Mouse (Mus musculus) forebrain, embryonic 15.5 days (tissue): ENCODE measurements around the gene Mettl24. TPM values are rescaled to one million over a fixed set of nuclear protein-coding genes. Genes with fewer than 3 reads are reported as not detected.

Source experiments
- ATAC-seq: fragments of 200-750 bp; cut with Nextera tagmentation; replicated peaks from 2 replicates; pipeline ENCODE4 v1.8.0; 2017; ENCODE audit warnings: mild to moderate bottlenecking, moderate TSS enrichment, moderate library complexity
- H3K27ac ChIP-seq: fragments of 300-500 bp; sonication (generic); replicated peaks from 2 replicates; pipeline ENCODE4 v1.5.1; 2015; ENCODE audit warnings: mild to moderate bottlenecking, inconsistent platforms
- H3K27me3 ChIP-seq: fragments of 300-500 bp; sonication (generic); 2 replicates; pipeline ENCODE4 v1.6.1; 2015; ENCODE audit warnings: inconsistent platforms
- H3K36me3 ChIP-seq: fragments of 300-500 bp; sonication (generic); 2 replicates; pipeline ENCODE4 v1.6.1; 2015; ENCODE audit warnings: mild to moderate bottlenecking, inconsistent platforms
- H3K4me1 ChIP-seq: fragments of 300-500 bp; sonication (generic); 2 replicates; pipeline ENCODE4 v1.6.1; 2015; ENCODE audit warnings: inconsistent platforms
- H3K4me2 ChIP-seq: fragments of 300-500 bp; sonication (generic); replicated peaks from 2 replicates; pipeline ENCODE4 v1.6.1; 2015; ENCODE audit warnings: mild to moderate bottlenecking, inconsistent platforms
- H3K4me3 ChIP-seq: fragments of 300-500 bp; sonication (generic); 2 replicates; pipeline ENCODE4 v1.5.1; 2015; ENCODE audit warnings: mild to moderate bottlenecking, inconsistent platforms
- H3K9ac ChIP-seq: fragments of 300-500 bp; sonication (generic); replicated peaks from 2 replicates; pipeline ENCODE4 v1.6.1; 2015; ENCODE audit warnings: mild to moderate bottlenecking, inconsistent platforms
- H3K9me3 ChIP-seq: fragments of 300-500 bp; sonication (generic); 2 replicates; pipeline ENCODE4 v1.6.1; 2016; ENCODE audit warnings: inconsistent platforms
- WGBS: fragments of 180-500 bp; shearing (Covaris S2); methylation state at CpG from one replicate; pipeline ENCODE4 v1.1.7; 2015; ENCODE audit warnings: mixed read lengths; 5-methylcytosine and 5-hydroxymethylcytosine counted together
- polyA plus RNA-seq: library from polyadenylated mRNA; unstranded; fragments of >200 nt; fragmentation: Nextera tagmentation; extraction: Ambion mirVana; gene quantifications from 2 replicates; pipeline ENCODE4 v1.2.1, GENCODE M21; 2015

Mettl24 gene
- polyA plus RNA-seq, 1 experiment from 2014 or later = 0.29 TPM

- H3K4me2 ChIP-seq = no peak overlapping the region
- no peaks in the 10 kb centered on the region for H3K27me3 ChIP-seq
- H3K9ac ChIP-seq = no peak overlapping the region
- peaks cover 37% of the 10 kb centered on the region for H3K36me3 ChIP-seq
- no peak overlapping the region for H3K27ac ChIP-seq
- no peaks in the 10 kb centered on the region; the same call in 1 of the 2 replicates for H3K4me1 ChIP-seq
- H3K9me3 ChIP-seq = no peaks in the 10 kb centered on the region
- no peak for ATAC-seq
- 78% methylated on average over 5 of the region's 5 CpGs for WGBS
- H3K4me3 ChIP-seq = no peak overlapping the region
Observed at GRCm38 (mm10) chr10:40843841-40844240, 160.8 kb downstream of the Mettl24 start.

DNA sequence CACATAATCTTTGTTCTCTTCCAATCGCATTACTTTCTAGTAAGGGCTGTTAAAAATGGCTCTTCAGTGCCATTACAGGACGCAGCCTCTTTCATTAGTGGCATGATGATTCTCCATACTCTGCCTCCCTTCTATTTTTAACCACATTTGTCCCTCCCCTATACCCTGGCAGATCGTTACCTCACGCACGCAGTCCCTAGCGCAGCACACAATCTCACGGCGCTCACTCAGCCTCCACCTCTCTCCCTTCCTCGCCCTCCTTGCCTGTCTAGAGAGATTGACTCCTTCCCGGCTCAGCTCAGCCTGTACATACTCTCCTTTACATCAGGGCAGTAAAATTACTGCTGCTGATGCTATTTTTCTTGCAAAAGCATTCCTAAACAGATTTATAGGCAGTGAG, 161.5 kb downstream of the Mettl24 start:
- 59% methylated on average over 10 of the region's 10 CpGs for WGBS
- Histone ChIP-seq H3K4me2 (no peak overlapping the region), H3K36me3 (peaks cover 40% of the 10 kb centered on the region), H3K9me3 (no peaks in the 10 kb centered on the region), H3K27me3 (no peaks in the 10 kb centered on the region), H3K4me1 (peaks cover 1% of the 10 kb centered on the region; the same call in 1 of the 2 replicates), H3K27ac (no peak overlapping the region), H3K4me3 (no peak overlapping the region), H3K9ac (no peak overlapping the region)
- ATAC-seq = no peak; the same call in 1 of the 2 replicates

DNA sequence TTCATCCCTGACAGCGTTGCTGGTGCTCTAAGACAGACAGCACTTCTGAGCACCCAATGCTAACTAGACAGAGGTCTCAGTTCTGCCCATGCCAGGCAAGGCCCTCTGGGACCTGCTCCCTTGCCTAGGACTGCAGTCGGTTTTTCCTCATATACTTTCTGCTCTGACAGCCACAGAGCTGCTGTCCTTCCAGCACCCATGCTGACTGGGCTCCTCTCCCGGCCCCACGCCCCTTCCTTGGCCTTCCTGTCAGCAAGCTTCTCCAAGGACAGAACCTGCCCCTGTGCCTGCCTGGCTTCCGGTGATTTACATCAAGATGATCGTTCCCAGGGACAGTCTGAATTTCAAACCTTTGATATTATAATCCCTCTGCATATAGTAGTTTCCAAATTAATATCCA, 162.5 kb downstream of the Mettl24 start:
- H3K9ac ChIP-seq = no peak overlapping the region
- WGBS = 90% methylated on average over 6 of the region's 6 CpGs
- H3K27me3 ChIP-seq = no peaks in the 10 kb centered on the region
- no peaks in the 10 kb centered on the region for H3K9me3 ChIP-seq
- no peak overlapping the region for H3K4me2 ChIP-seq
- no peak overlapping the region for H3K27ac ChIP-seq
- H3K4me1 ChIP-seq = peaks cover 8% of the 10 kb centered on the region; the same call in 1 of the 2 replicates
- ATAC-seq = no peak
- peaks cover 40% of the 10 kb centered on the region for H3K36me3 ChIP-seq
- no peak overlapping the region for H3K4me3 ChIP-seq

DNA sequence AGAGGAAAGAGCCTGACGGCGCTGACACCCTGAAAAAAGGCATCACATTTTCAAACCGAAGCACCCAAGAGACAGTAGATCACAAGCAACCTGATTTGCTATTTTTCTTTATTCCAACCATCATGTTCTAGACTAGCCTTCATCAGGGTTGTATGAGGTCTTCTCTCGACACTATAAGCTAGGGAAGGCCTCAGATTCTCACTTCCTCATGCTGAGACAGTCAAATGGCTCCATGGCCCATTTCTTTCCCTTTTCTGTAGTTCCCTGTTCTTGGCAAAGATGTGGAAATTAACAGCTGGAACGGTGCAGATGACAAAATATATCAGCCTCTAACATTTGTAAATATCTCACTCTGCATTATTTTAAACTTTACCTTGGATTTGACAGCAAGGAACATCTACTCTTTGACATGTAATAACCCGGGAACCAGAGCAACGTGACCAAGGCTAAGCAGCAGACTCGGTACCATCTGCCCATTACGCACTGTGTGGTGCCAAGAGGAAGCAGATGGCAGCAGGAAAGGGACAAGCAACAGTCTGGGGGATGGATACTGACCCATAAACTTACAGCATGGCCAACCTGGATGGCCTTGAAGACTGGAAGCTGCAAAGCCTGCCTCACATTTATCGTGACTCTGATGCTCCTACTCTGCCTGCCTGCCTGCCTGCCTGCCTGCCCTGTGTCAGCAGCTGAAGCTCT, 164.2 kb downstream of the Mettl24 start:
- 83% methylated on average over 10 of the region's 10 CpGs for WGBS
- Histone ChIP-seq H3K9ac (no peak overlapping the region), H3K36me3 (peaks cover 26% of the 10 kb centered on the region), H3K4me3 (no peak overlapping the region), H3K4me2 (no peak overlapping the region), H3K4me1 (peaks cover 8% of the 10 kb centered on the region; the same call in 1 of the 2 replicates), H3K27me3 (no peaks in the 10 kb centered on the region), H3K27ac (no peak overlapping the region), H3K9me3 (no peaks in the 10 kb centered on the region)
- no peak for ATAC-seq

- no peaks in the 10 kb centered on the region for H3K27me3 ChIP-seq
- H3K27ac ChIP-seq = no peak overlapping the region
- WGBS = 91% methylated on average over 2 of the region's 2 CpGs
- ATAC-seq = no peak
- no peaks in the 10 kb centered on the region for H3K9me3 ChIP-seq
- no peak overlapping the region for H3K4me2 ChIP-seq
- H3K4me1 ChIP-seq = peaks cover 8% of the 10 kb centered on the region; the same call in 1 of the 2 replicates
- H3K9ac ChIP-seq = no peak overlapping the region
- no peak overlapping the region for H3K4me3 ChIP-seq
- H3K36me3 ChIP-seq = peaks cover 15% of the 10 kb centered on the region; the same call in 1 of the 2 replicates
Observed at GRCm38 (mm10) chr10:40850644-40851043, 167.6 kb downstream of the Mettl24 start.

DNA sequence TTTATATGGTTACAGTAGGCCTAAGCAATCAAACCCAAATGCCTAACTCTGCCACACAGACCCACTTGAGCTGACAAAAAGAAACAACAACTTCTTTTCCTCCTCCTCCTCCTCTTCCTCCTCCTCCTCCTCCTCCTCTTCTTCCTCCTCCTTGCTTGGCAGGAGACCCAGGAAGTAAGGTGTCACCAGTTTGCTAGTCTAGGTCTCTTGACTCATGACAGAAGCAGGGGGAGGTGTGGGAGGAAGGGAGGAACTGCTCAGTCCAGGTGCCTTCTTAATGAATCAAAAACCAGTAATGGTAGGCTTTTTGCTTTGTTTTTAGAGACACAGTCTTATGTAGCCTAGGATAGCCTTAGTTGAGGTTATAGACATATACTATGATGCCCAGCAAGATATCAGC, 168.1 kb downstream of the Mettl24 start:
- no peaks in the 10 kb centered on the region for H3K9me3 ChIP-seq
- no peak overlapping the region for H3K4me2 ChIP-seq
- no peak overlapping the region for H3K4me3 ChIP-seq
- no peak overlapping the region for H3K27ac ChIP-seq
- H3K9ac ChIP-seq = no peak overlapping the region
- no peaks in the 10 kb centered on the region for H3K27me3 ChIP-seq
- H3K36me3 ChIP-seq = peaks cover 15% of the 10 kb centered on the region; the same call in 1 of the 2 replicates
- H3K4me1 ChIP-seq = peaks cover 8% of the 10 kb centered on the region; the same call in 1 of the 2 replicates
- ATAC-seq = no peak

GRCm38 (mm10) chr10:40855616-40856015, 172.5 kb downstream of the Mettl24 start:
- Histone ChIP-seq H3K9me3 (no peaks in the 10 kb centered on the region), H3K27ac (no peak overlapping the region), H3K4me3 (no peak overlapping the region), H3K36me3 (no peaks in the 10 kb centered on the region), H3K4me1 (0 out of 2 replicates have a peak, but pooled peaks cover 5% of the 10 kb centered on the region), H3K27me3 (no peaks in the 10 kb centered on the region), H3K9ac (no peak overlapping the region), H3K4me2 (no peak overlapping the region)
- 76% methylated on average over 2 of the region's 2 CpGs for WGBS
- no peak for ATAC-seq

DNA sequence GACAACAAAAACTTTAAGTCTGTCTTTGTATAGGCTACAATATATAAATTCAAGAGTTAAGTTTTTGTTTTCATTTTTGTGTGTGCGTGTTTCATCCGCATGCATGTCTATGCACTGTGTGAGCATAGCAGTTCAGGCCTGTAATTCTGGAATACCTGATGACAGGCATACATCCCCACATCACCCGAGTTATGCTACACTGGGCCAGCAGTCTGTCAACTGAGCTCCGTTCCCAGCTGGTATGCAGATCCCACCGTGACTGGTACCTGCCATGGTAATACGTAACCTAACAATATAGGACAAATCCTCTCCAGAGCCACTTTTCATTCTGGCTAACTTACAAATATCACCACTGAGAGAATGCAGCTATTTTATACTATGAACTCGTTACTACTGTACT, 173.6 kb downstream of the Mettl24 start:
- Histone ChIP-seq H3K4me2 (no peak overlapping the region), H3K27me3 (no peaks in the 10 kb centered on the region), H3K9me3 (no peaks in the 10 kb centered on the region), H3K4me1 (0 out of 2 replicates have a peak, but pooled peaks cover 5% of the 10 kb centered on the region), H3K9ac (no peak overlapping the region), H3K27ac (no peak overlapping the region), H3K36me3 (no peaks in the 10 kb centered on the region), H3K4me3 (no peak overlapping the region)
- ATAC-seq = no peak
- 81% methylated on average over 7 of the region's 7 CpGs for WGBS

- Histone ChIP-seq H3K4me2 (no peak overlapping the region), H3K4me3 (no peak overlapping the region), H3K27ac (no peak overlapping the region), H3K36me3 (no peaks in the 10 kb centered on the region), H3K27me3 (no peaks in the 10 kb centered on the region), H3K9me3 (no peaks in the 10 kb centered on the region), H3K4me1 (0 out of 2 replicates have a peak, but pooled peaks cover 5% of the 10 kb centered on the region), H3K9ac (no peak overlapping the region)
- WGBS = 51% methylated on average over 8 of the region's 8 CpGs
- no peak for ATAC-seq
Observed at GRCm38 (mm10) chr10:40857599-40857998, 174.5 kb downstream of the Mettl24 start.

Other genes with a start within 250 kb of the Mettl24 start
- not detected in 2 replicates for gene Slc22a16, start 112.9 kb upstream of the Mettl24 start, polyA plus RNA-seq
- gene Ddo, start 53.3 kb upstream of the Mettl24 start, polyA plus RNA-seq = 1.0 and 1.5 TPM in 2 replicates
- gene Cdc40, start 200.0 kb downstream of the Mettl24 start, polyA plus RNA-seq = 32.3 and 33.2 TPM in 2 replicates
- 84.7 and 85.8 TPM in 2 replicates for gene Wasf1, start 200.2 kb downstream of the Mettl24 start, polyA plus RNA-seq